Mouse (Mus musculus): Measurements from ENCODE around the gene Atp5j.

- TF ChIP-seq MYOG (IDR thresholded peaks at IDR 0.05; ENCODE audit: control insufficient read depth in 1 of 3, insufficient read depth in 1 of 3, insufficient read length in 2 of 3, low read depth in 2 of 3), result no peak
- TF ChIP-seq E2F4 (IDR thresholded peaks at IDR 0.05; ENCODE audit: insufficient read depth), result no peak
These were observed 18.0 kb downstream of the Atp5j start for GRCm38 (mm10) chr16:84817423-84817822.

Data from myocyte (in vitro differentiated cells).